Mouse (Mus musculus): ENCODE data around the gene Hebp2. TPM values are rescaled to one million over a fixed set of nuclear protein-coding genes. Genes with fewer than 3 reads are reported as not detected.

Hebp2 gene
- polyA plus RNA-seq, 2 experiments, result 0.68 to 2.0 TPM

DNA sequence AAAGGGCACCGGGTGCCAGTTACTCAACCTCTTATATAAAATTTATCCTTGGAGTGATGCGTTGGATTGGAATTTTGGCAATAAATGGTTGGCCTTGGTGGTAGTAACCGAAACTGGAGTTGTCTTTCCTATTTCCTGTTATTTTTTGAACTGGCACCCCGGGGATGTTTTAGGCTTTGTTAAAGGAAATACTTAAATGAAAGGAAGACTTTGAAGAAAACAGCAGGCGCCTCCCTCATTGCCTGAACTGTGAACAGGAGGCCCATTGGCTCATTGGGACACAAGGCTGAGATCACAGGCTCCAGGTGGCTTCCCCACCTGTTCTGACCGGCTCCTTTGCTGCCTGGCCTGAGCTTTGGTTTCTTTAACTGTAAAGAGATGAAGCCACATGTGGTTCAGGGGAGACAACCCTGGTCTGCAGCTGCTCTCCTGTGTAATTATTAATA lies 39.4 kb downstream of the Hebp2 start:
- no peak for TF ChIP-seq EP300 (IDR thresholded peaks at IDR 0.05; ENCODE audit: low read depth)
- TF ChIP-seq CTCF (IDR thresholded peaks at IDR 0.05; ENCODE audit: low read depth), result no peak
- no peaks in the 10 kb centered on the region for H3K4me1 ChIP-seq (replicated peaks; ENCODE audit: control insufficient read depth in 2 of 2, insufficient read depth in 2 of 2, low read length in 1 of 2)
- WGBS (ENCODE audit: insufficient replicate concordance), result 59% methylated on average over 6 of the region's 6 CpGs
- H3K4me3 ChIP-seq (ENCODE audit: insufficient read depth in 1 of 2, low read depth in 2 of 2, low read length in 2 of 2), result no peak overlapping the region
- no peaks in the 10 kb centered on the region for H3K36me3 ChIP-seq (replicated peaks; ENCODE audit: control insufficient read depth, insufficient read depth, low read depth)
- DNase-seq (ENCODE audit: low read depth in 3 of 3, low spot score in 3 of 3) (no peak), ATAC-seq (ENCODE audit: insufficient read depth) (no peak)
- no peak overlapping the region for H3K9ac ChIP-seq (replicated peaks)
- no peaks in the 10 kb centered on the region for H3K27me3 ChIP-seq (ENCODE audit: control insufficient read depth, insufficient read depth, low read length)
- H3K9me3 ChIP-seq (ENCODE audit: control insufficient read depth, low read length), result no peaks in the 10 kb centered on the region
- H3K27ac ChIP-seq, result no peak overlapping the region
- no peak overlapping the region for H3K4me2 ChIP-seq (ENCODE audit: low read depth)

DNA sequence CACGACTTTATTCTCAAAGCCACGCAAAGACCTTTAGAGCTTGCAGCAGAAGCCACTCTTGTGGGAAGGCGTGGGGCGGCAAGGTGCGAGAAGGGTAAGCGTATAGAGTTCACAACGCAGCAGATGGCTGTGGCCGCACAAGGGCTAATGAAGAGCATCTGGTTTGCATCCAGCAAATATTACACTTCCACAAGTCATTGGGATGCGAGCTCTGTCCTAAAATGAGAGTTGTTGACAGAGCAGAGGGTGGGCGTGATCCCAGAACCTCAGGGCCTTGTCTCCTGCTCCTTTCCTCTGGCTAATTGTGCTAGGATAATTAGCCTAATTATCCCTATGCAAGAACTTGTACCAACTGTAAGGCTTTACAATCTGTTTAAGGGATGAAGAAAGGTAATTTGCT lies 40.2 kb downstream of the Hebp2 start:
- Histone ChIP-seq H3K4me1 (replicated peaks; ENCODE audit: control insufficient read depth in 2 of 2, insufficient read depth in 2 of 2, low read length in 1 of 2) (no peaks in the 10 kb centered on the region), H3K36me3 (replicated peaks; ENCODE audit: control insufficient read depth, insufficient read depth, low read depth) (no peaks in the 10 kb centered on the region), H3K9ac (replicated peaks) (no peak overlapping the region), H3K27me3 (ENCODE audit: control insufficient read depth, insufficient read depth, low read length) (no peaks in the 10 kb centered on the region), H3K27ac (no peak overlapping the region), H3K4me2 (ENCODE audit: low read depth) (no peak overlapping the region), H3K4me3 (ENCODE audit: insufficient read depth in 1 of 2, low read depth in 2 of 2, low read length in 2 of 2) (no peak overlapping the region), H3K9me3 (ENCODE audit: control insufficient read depth, low read length) (no peaks in the 10 kb centered on the region)
- 74% methylated on average over 10 of the region's 10 CpGs for WGBS (ENCODE audit: insufficient replicate concordance)
- ATAC-seq (ENCODE audit: insufficient read depth) (no peak), DNase-seq (ENCODE audit: low read depth in 3 of 3, low spot score in 3 of 3) (no peak)
- TF ChIP-seq EP300 (IDR thresholded peaks at IDR 0.05; ENCODE audit: low read depth) (no peak), CTCF (IDR thresholded peaks at IDR 0.05; ENCODE audit: low read depth) (no peak)

- Histone ChIP-seq H3K36me3 (replicated peaks; ENCODE audit: control insufficient read depth, insufficient read depth, low read depth) (no peaks in the 10 kb centered on the region), H3K9ac (replicated peaks) (no peak overlapping the region), H3K27me3 (ENCODE audit: control insufficient read depth, insufficient read depth, low read length) (no peaks in the 10 kb centered on the region), H3K9me3 (ENCODE audit: control insufficient read depth, low read length) (no peaks in the 10 kb centered on the region), H3K4me1 (replicated peaks; ENCODE audit: control insufficient read depth in 2 of 2, insufficient read depth in 2 of 2, low read length in 1 of 2) (no peaks in the 10 kb centered on the region), H3K27ac (no peak overlapping the region), H3K4me3 (ENCODE audit: insufficient read depth in 1 of 2, low read depth in 2 of 2, low read length in 2 of 2) (no peak overlapping the region), H3K4me2 (ENCODE audit: low read depth) (no peak overlapping the region)
- TF ChIP-seq CTCF (IDR thresholded peaks at IDR 0.05; ENCODE audit: low read depth), result no peak
- no peak for TF ChIP-seq EP300 (IDR thresholded peaks at IDR 0.05; ENCODE audit: low read depth)
- no peak for DNase-seq (ENCODE audit: low read depth in 3 of 3, low spot score in 3 of 3)
- ATAC-seq (ENCODE audit: insufficient read depth), result no peak
- 57% methylated on average over 3 of the region's 3 CpGs for WGBS (ENCODE audit: insufficient replicate concordance)
Observed at GRCm38 (mm10) chr10:18501997-18502396, 43.9 kb downstream of the Hebp2 start.

DNA sequence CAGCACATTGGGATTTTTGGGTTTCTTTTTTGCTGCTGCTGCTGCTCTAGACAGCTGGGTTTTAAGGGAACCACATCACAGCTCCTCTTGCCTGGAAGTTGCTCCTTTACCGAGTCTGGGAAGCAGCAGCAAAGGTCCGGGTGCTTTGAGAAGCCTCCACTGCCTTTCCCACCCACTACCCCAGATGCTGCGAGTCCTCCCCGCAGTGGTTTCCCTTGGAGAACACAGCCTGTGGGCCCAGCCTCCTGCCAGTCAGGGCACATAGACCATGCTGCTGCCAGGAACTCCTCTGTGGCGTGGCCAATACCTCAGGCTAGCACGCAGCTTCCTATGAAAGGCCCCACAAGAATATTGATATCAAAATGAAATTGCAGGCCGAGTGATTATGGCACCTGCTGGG lies 48.8 kb downstream of the Hebp2 start:
- WGBS (ENCODE audit: insufficient replicate concordance), result 63% methylated on average over 7 of the region's 7 CpGs
- ATAC-seq (ENCODE audit: insufficient read depth) (no peak), DNase-seq (ENCODE audit: low read depth in 3 of 3, low spot score in 3 of 3) (no peak)
- Histone ChIP-seq H3K36me3 (replicated peaks; ENCODE audit: control insufficient read depth, insufficient read depth, low read depth) (no peaks in the 10 kb centered on the region), H3K4me2 (ENCODE audit: low read depth) (no peak overlapping the region), H3K4me3 (ENCODE audit: insufficient read depth in 1 of 2, low read depth in 2 of 2, low read length in 2 of 2) (no peak overlapping the region), H3K27me3 (ENCODE audit: control insufficient read depth, insufficient read depth, low read length) (no peaks in the 10 kb centered on the region), H3K9me3 (ENCODE audit: control insufficient read depth, low read length) (no peaks in the 10 kb centered on the region), H3K4me1 (replicated peaks; ENCODE audit: control insufficient read depth in 2 of 2, insufficient read depth in 2 of 2, low read length in 1 of 2) (no peaks in the 10 kb centered on the region), H3K9ac (replicated peaks) (no peak overlapping the region), H3K27ac (no peak overlapping the region)
- TF ChIP-seq EP300 (IDR thresholded peaks at IDR 0.05; ENCODE audit: low read depth) (no peak), CTCF (IDR thresholded peaks at IDR 0.05; ENCODE audit: low read depth) (no peak)

- 52% methylated on average over 7 of the region's 7 CpGs for WGBS (ENCODE audit: insufficient replicate concordance)
- DNase-seq (ENCODE audit: low read depth in 3 of 3, low spot score in 3 of 3), result no peak
- no peak for ATAC-seq (ENCODE audit: insufficient read depth)
Observed at GRCm38 (mm10) chr10:18494249-18494648, 51.6 kb downstream of the Hebp2 start.

More at GRCm38 (mm10) chr10:18494249-18494648, 51.6 kb downstream of the Hebp2 start:
- TF ChIP-seq EP300 (IDR thresholded peaks at IDR 0.05; ENCODE audit: low read depth), result no peak
- no peak overlapping the region for H3K4me3 ChIP-seq (ENCODE audit: insufficient read depth in 1 of 2, low read depth in 2 of 2, low read length in 2 of 2)
- no peak overlapping the region for H3K4me2 ChIP-seq (ENCODE audit: low read depth)
- no peaks in the 10 kb centered on the region for H3K4me1 ChIP-seq (replicated peaks; ENCODE audit: control insufficient read depth in 2 of 2, insufficient read depth in 2 of 2, low read length in 1 of 2)
- H3K27ac ChIP-seq, result no peak overlapping the region
- no peaks in the 10 kb centered on the region for H3K36me3 ChIP-seq (replicated peaks; ENCODE audit: control insufficient read depth, insufficient read depth, low read depth)
- H3K9me3 ChIP-seq (ENCODE audit: control insufficient read depth, low read length), result no peaks in the 10 kb centered on the region
- H3K27me3 ChIP-seq (ENCODE audit: control insufficient read depth, insufficient read depth, low read length), result no peaks in the 10 kb centered on the region
- H3K9ac ChIP-seq (replicated peaks), result no peak overlapping the region
